ENCODE assay signal across 8 mouse cellular contexts in genomic region chr11:96829813-96830538, GRCm38 (mm10). TPM values are rescaled to one million over a fixed set of nuclear protein-coding genes. Genes with fewer than 3 reads are reported as not detected.
DNase-seq lines count a peak whose midpoint lies in the region; ATAC-seq lines count a peak whose summit lies in the region.

Nfe2l1 (minus strand) TSS chr11:96829968.

- peak; percentile 100 for DNase-seq in ES-CJ7 (ENCODE audit: low read depth, low spot score)
- DNase-seq in cerebellum, adult 11 months: peak; percentile 98
- DNase-seq in forebrain, embryonic 14.5 days (ENCODE audit: low spot score): peak; percentile 100
- DNase-seq in heart, postnatal 14 days: peak; percentile 95 to 97
- DNase-seq in layer of hippocampus, adult 11-12 months (ENCODE audit: low spot score): peak; percentile 99
- DNase-seq in lung, adult 18-20 months: peak; percentile 100
- peak; percentile 100 for DNase-seq in testis, postnatal 14 days (ENCODE audit: low spot score)

- peaks cover 24% of the 10 kb centered on the region for H3K36me3 ChIP-seq in forebrain, embryonic 14.5 days (ENCODE audit: control insufficient read depth, insufficient read depth, low read length)
- H3K36me3 ChIP-seq in neural tube, embryonic 15.5 days: peaks cover 8% of the 10 kb centered on the region; the same call in 1 of the 2 replicates

- H3K4me2 ChIP-seq in forebrain, embryonic 14.5 days (ENCODE audit: low read length): peak within 1 kb of the TSS; percentile 84
- peak within 1 kb of the TSS; percentile 94 for H3K4me2 ChIP-seq in neural tube, embryonic 15.5 days

- under 1% methylated on average over 51 of the region's 51 CpGs for WGBS in forebrain, embryonic 14.5 days
- WGBS in neural tube, embryonic 15.5 days: under 1% methylated on average over 51 of the region's 51 CpGs

- peaks cover 37% of the 10 kb centered on the region for H3K4me1 ChIP-seq in forebrain, embryonic 14.5 days (ENCODE audit: control insufficient read depth, insufficient read depth, low read length)
- peaks cover 45% of the 10 kb centered on the region for H3K4me1 ChIP-seq in neural tube, embryonic 15.5 days

- H3K27me3 ChIP-seq in forebrain, embryonic 14.5 days (replicated peaks; ENCODE audit: control insufficient read depth, insufficient read depth, low read length): no peaks in the 10 kb centered on the region
- no peaks in the 10 kb centered on the region for H3K27me3 ChIP-seq in neural tube, embryonic 15.5 days (replicated peaks)

- peak within 1 kb of the TSS; percentile 95 for H3K27ac ChIP-seq in forebrain, embryonic 14.5 days (ENCODE audit: low read depth, low read length)
- peak within 1 kb of the TSS; percentile 99 for H3K27ac ChIP-seq in neural tube, embryonic 15.5 days (replicated peaks)

- peak within 1 kb of the TSS; percentile 95 for H3K9ac ChIP-seq in forebrain, embryonic 14.5 days (ENCODE audit: low read length)
- peak within 1 kb of the TSS; percentile 88 for H3K9ac ChIP-seq in neural tube, embryonic 15.5 days (replicated peaks)

- no peaks in the 10 kb centered on the region for H3K9me3 ChIP-seq in forebrain, embryonic 14.5 days (replicated peaks; ENCODE audit: control insufficient read depth, low read length)
- no peaks in the 10 kb centered on the region for H3K9me3 ChIP-seq in neural tube, embryonic 15.5 days (replicated peaks)

- H3K4me3 ChIP-seq in forebrain, embryonic 14.5 days (ENCODE audit: low read depth, low read length): peak within 1 kb of the TSS; percentile 96
- peak within 1 kb of the TSS; percentile 96 for H3K4me3 ChIP-seq in neural tube, embryonic 15.5 days (replicated peaks)

- intact Hi-C loops in heart, postnatal 14 days (cut with DNase I): loop anchor here (2.0 kb wide), 2 partner anchors 21 to 35 kb away; no protein-coding TSS in a partner anchor

- peak; percentile 99 for ATAC-seq in forebrain, embryonic 14.5 days
- peak; percentile 99 for ATAC-seq in neural tube, embryonic 15.5 days (ENCODE audit: low FRiP score)

RNA-seq across cellular contexts. Expression of gene Nfe2l1, which starts in this region (rescaled TPM):
- polyA plus RNA-seq in forebrain, embryonic 14.5 days (2014; fragmentation: Nextera tagmentation; extraction: Ambion mirVana): 28.0 and 38.6 TPM in 2 replicates
- total RNA-seq in heart, postnatal 14 days (2021): 100 to 1,000 TPM; 346 to 358 TPM
- 71.8 and 78.2 TPM in 2 replicates for polyA plus RNA-seq in neural tube, embryonic 15.5 days (2015; fragmentation: Nextera tagmentation; extraction: Ambion mirVana)

Comparison
In these comparisons a context has a peak if more than half of its experiments do, and no peak if none do; other contexts are left out.
1. Peak in every context shown above with its lines: DNase-seq, ATAC-seq, H3K4me3 ChIP-seq and H3K27ac ChIP-seq.